Mouse (Mus musculus): Measurements from ENCODE around the gene Sgca. TPM values are rescaled to one million over a fixed set of nuclear protein-coding genes. Genes with fewer than 3 reads are reported as not detected.

The Sgca gene
- polyA plus RNA-seq, 1 experiment from 2014 or later = not detected

DNA sequence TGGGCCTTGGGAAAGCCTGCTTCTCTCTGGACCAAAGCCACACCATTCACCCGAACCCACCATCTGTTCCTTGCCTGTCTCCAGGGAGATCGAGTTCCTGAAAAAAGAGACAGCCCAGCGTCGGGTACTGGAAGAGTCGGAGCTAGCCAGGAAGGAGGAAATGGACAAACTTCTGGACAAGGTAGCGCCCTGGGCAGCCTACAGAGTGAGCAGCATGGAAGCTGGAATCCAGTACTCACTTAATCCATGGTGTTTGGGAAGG lies 28.7 kb upstream of the Sgca start:
- Histone ChIP-seq H3K27me3 (ENCODE audit: control insufficient read depth, insufficient read depth, low read length) (no peaks in the 10 kb centered on the region), H3K36me3 (ENCODE audit: control insufficient read depth, insufficient read depth, low read length) (peaks cover 47% of the 10 kb centered on the region), H3K4me1 (ENCODE audit: control insufficient read depth, insufficient read depth, low read length) (peaks cover 22% of the 10 kb centered on the region), H3K27ac (ENCODE audit: low read depth, low read length) (no peak overlapping the region), H3K9me3 (ENCODE audit: control insufficient read depth, low read length) (no peaks in the 10 kb centered on the region), H3K4me3 (ENCODE audit: low read depth, low read length) (no peak overlapping the region), H3K9ac (replicated peaks; ENCODE audit: low read depth, low read length) (no peak overlapping the region), H3K4me2 (ENCODE audit: low read depth, low read length) (no peak overlapping the region)
- ATAC-seq (ENCODE audit: low read depth) = no peak
- WGBS = 61% methylated on average over 6 of the region's 6 CpGs

DNA sequence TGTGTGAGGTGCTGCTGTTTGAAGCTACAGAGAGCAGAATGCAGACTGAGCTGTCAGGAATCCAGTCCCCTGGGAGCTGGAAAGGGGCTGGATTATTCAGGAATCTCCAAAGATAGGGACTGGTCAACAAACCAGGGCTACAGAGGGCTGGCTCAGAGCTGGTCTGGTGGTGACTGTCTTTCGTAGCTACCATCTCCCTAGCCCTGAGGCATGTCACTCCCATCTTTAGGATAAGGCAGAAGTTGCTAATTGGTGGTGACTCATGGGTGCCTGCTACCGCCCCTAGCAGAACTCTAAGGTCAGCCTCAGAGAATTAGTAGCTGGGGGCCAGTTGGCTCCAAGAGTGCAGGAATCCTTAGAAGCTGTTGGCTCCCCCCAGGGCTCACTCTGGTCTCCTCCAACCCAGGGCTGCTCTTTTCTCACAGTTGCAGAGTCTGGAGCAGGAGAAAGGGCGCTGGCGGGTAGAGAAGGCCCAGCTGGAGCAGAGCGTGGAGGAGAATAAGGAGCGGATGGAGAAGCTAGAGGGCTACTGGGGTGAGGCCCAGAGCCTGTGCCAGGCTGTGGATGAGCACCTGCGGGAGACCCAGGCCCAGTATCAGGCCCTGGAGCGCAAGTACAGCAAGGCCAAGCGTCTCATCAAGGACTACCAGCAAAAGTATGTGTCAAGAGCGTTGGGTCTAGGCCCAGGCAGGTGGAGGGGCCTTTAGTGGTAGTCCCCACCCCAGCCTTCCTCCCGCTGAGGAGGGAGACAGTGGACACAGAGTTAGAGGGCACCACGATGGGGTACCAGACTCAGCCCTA lies 28.2 kb upstream of the Sgca start:
- Histone ChIP-seq H3K27ac (ENCODE audit: low read depth, low read length) (no peak overlapping the region), H3K4me1 (ENCODE audit: control insufficient read depth, insufficient read depth, low read length) (peaks cover 22% of the 10 kb centered on the region), H3K4me3 (ENCODE audit: low read depth, low read length) (no peak overlapping the region), H3K9me3 (ENCODE audit: control insufficient read depth, low read length) (no peaks in the 10 kb centered on the region), H3K27me3 (ENCODE audit: control insufficient read depth, insufficient read depth, low read length) (no peaks in the 10 kb centered on the region), H3K36me3 (ENCODE audit: control insufficient read depth, insufficient read depth, low read length) (peaks cover 52% of the 10 kb centered on the region), H3K9ac (replicated peaks; ENCODE audit: low read depth, low read length) (no peak overlapping the region), H3K4me2 (ENCODE audit: low read depth, low read length) (no peak overlapping the region)
- no peak for ATAC-seq (ENCODE audit: low read depth)
- 85% methylated on average over 12 of the region's 12 CpGs for WGBS

DNA sequence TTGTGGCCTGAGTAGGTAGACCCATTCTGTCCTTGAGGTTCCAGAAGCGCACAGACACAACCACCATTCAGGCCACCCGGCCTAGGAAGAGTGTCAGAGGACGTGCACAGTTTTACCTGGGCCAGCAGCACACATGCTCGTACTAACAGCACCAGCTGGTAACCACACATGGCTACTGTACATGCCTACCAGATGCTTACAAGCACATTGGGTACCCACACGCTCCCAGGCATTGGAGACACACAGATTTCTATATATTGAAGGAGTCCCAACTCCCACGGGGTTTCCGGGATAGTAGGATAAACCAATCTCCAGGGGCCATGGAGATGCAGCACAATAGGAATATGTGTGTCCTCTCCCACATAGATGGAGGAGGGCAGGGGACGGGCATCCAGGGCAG lies 26.6 kb upstream of the Sgca start:
- Histone ChIP-seq H3K9me3 (ENCODE audit: control insufficient read depth, low read length) (no peaks in the 10 kb centered on the region), H3K4me2 (ENCODE audit: low read depth, low read length) (no peak overlapping the region), H3K4me3 (ENCODE audit: low read depth, low read length) (no peak overlapping the region), H3K9ac (replicated peaks; ENCODE audit: low read depth, low read length) (no peak overlapping the region), H3K27me3 (ENCODE audit: control insufficient read depth, insufficient read depth, low read length) (no peaks in the 10 kb centered on the region), H3K36me3 (ENCODE audit: control insufficient read depth, insufficient read depth, low read length) (peaks cover 56% of the 10 kb centered on the region), H3K4me1 (ENCODE audit: control insufficient read depth, insufficient read depth, low read length) (peaks cover 18% of the 10 kb centered on the region), H3K27ac (ENCODE audit: low read depth, low read length) (no peak overlapping the region)
- WGBS = 98% methylated on average over 8 of the region's 8 CpGs
- ATAC-seq (ENCODE audit: low read depth) = no peak

DNA sequence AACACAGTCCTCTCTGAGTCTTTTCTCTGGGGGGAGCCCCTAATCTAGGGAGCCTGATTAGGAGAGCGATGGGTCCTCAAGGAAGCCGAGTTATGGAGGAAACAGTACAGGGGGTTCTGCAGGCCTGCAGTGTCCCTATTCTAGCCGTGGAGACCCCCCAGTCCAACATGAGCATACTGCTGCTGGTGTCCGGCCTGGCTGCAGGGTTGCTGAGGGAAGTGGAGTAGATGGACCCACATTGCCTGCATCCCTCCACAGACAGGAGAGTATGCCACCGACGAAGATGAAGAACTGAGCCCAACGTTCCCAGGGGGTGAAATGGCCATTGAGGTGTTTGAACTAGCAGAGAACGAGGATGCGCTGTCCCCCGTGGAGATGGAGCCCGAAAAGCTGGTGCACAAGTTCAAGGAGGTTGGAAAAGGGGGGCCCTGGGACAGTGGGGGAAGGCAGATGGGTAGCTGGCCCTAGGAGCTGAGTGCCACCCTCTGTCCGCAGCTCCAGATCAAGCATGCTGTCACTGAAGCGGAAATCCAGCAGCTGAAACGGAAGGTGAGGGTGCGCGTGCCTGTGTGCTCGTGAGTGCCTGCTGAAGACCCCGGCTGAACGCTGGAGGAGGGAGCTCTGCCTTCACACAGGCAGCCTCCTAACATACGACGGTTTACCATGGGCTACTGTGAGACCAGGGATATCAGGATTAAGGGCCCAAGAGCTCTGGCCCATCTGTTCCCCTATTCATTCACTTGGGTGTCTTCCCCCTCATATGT lies 25.6 kb upstream of the Sgca start:
- ATAC-seq (ENCODE audit: low read depth) = no peak
- Histone ChIP-seq H3K9me3 (ENCODE audit: control insufficient read depth, low read length) (no peaks in the 10 kb centered on the region), H3K27me3 (ENCODE audit: control insufficient read depth, insufficient read depth, low read length) (no peaks in the 10 kb centered on the region), H3K27ac (ENCODE audit: low read depth, low read length) (no peak overlapping the region), H3K36me3 (ENCODE audit: control insufficient read depth, insufficient read depth, low read length) (peaks cover 59% of the 10 kb centered on the region), H3K4me1 (ENCODE audit: control insufficient read depth, insufficient read depth, low read length) (peaks cover 18% of the 10 kb centered on the region), H3K4me2 (ENCODE audit: low read depth, low read length) (no peak overlapping the region), H3K9ac (replicated peaks; ENCODE audit: low read depth, low read length) (no peak overlapping the region), H3K4me3 (ENCODE audit: low read depth, low read length) (no peak overlapping the region)
- 86% methylated on average over 21 of the region's 21 CpGs for WGBS

DNA sequence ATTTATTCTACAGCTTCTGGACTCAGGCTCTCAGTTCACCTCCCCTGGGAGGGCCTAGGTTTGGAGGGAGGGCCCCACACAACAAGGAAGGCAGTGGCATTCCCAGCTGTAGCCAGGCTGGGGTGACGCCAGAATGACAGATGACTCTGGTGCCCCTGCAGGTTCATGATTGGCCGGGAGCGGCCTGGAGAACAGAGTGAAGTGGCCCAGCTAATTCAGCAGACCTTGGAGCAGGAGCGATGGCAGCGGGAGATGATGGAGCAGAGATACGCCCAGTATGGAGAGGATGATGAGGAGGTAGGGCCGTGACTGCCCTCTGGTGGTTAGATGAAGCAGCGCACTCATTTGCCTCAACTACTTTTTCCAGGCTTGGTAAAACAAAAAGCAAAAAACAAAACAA lies 24.9 kb upstream of the Sgca start:
- H3K4me2 ChIP-seq (ENCODE audit: low read depth, low read length) = no peak overlapping the region
- 2% methylated on average over 8 of the region's 8 CpGs for WGBS
- peaks cover 62% of the 10 kb centered on the region for H3K36me3 ChIP-seq (ENCODE audit: control insufficient read depth, insufficient read depth, low read length)

DNA sequence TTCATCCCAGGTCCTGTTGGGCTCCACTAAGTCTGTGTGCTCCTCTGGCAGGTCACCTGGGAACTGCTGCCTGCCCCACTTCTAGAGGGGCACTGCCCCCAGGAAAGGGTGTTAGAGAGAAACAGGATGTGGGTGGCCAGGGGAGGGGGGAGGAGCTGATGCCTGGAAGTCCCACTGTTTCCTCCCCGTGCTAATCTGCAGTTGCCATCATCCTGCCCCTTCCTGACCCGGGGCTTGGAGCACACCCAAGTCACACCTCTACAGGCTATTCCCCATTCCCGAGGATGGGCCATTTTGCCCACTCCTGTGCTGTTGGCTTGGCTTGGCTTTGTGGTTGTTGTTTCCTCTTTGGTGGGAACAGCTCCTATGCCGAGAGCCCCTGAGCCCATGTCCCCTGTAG lies 24.4 kb upstream of the Sgca start:
- no peaks in the 10 kb centered on the region for H3K9me3 ChIP-seq (ENCODE audit: control insufficient read depth, low read length)
- no peaks in the 10 kb centered on the region for H3K27me3 ChIP-seq (ENCODE audit: control insufficient read depth, insufficient read depth, low read length)
- H3K4me1 ChIP-seq (ENCODE audit: control insufficient read depth, insufficient read depth, low read length) = peaks cover 23% of the 10 kb centered on the region
- peak; percentile 1; the same call in 1 of the 2 replicates for ATAC-seq (ENCODE audit: low read depth)
- 0 out of 2 replicates have a peak overlapping the region, but pooled peaks have one; percentile 55 for H3K27ac ChIP-seq (ENCODE audit: low read depth, low read length)
- H3K9ac ChIP-seq (replicated peaks; ENCODE audit: low read depth, low read length) = no peak overlapping the region
- 45% methylated on average over 4 of the region's 4 CpGs for WGBS
- H3K36me3 ChIP-seq (ENCODE audit: control insufficient read depth, insufficient read depth, low read length) = peaks cover 59% of the 10 kb centered on the region
- H3K4me2 ChIP-seq (ENCODE audit: low read depth, low read length) = peak overlapping the region; percentile 0; the same call in 1 of the 2 replicates
- no peak overlapping the region for H3K4me3 ChIP-seq (ENCODE audit: low read depth, low read length)

More for the DNA sequence above, 24.9 kb upstream of the Sgca start:
- H3K27ac ChIP-seq (ENCODE audit: low read depth, low read length) = peak overlapping the region; percentile 55; the same call in 1 of the 2 replicates
- H3K4me3 ChIP-seq (ENCODE audit: low read depth, low read length) = no peak overlapping the region
- peaks cover 18% of the 10 kb centered on the region for H3K4me1 ChIP-seq (ENCODE audit: control insufficient read depth, insufficient read depth, low read length)
- ATAC-seq (ENCODE audit: low read depth) = peak; percentile 59
- H3K9me3 ChIP-seq (ENCODE audit: control insufficient read depth, low read length) = no peaks in the 10 kb centered on the region
- no peak overlapping the region for H3K9ac ChIP-seq (replicated peaks; ENCODE audit: low read depth, low read length)
- H3K27me3 ChIP-seq (ENCODE audit: control insufficient read depth, insufficient read depth, low read length) = no peaks in the 10 kb centered on the region

DNA sequence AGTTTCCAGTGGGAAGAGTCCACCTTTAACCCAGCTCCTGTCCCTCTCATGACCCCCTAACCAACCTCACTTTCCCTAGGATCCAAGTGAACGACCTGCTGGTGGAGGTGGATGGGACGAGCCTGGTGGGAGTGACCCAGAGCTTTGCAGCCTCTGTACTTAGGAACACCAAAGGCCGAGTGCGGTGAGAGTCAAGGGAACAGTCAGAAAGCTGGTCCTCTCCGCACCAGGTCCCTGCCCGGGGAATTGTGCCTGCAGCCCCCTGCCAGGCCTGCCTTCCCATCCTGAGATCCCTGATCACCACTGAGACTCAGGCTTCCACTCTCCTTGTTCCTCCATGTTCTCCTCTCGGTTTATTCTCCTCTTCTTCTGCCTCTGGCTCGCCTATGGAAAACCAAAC lies 24.0 kb upstream of the Sgca start:
- peaks cover 59% of the 10 kb centered on the region for H3K36me3 ChIP-seq (ENCODE audit: control insufficient read depth, insufficient read depth, low read length)
- H3K9me3 ChIP-seq (ENCODE audit: control insufficient read depth, low read length) = no peaks in the 10 kb centered on the region
- H3K4me3 ChIP-seq (ENCODE audit: low read depth, low read length) = no peak overlapping the region
- WGBS = 73% methylated on average over 8 of the region's 8 CpGs
- peak overlapping the region; percentile 0; the same call in 1 of the 2 replicates for H3K4me2 ChIP-seq (ENCODE audit: low read depth, low read length)
- H3K27ac ChIP-seq (ENCODE audit: low read depth, low read length) = no peak overlapping the region
- H3K4me1 ChIP-seq (ENCODE audit: control insufficient read depth, insufficient read depth, low read length) = peaks cover 27% of the 10 kb centered on the region
- H3K9ac ChIP-seq (replicated peaks; ENCODE audit: low read depth, low read length) = no peak overlapping the region
- H3K27me3 ChIP-seq (ENCODE audit: control insufficient read depth, insufficient read depth, low read length) = no peaks in the 10 kb centered on the region
- ATAC-seq (ENCODE audit: low read depth) = no peak

DNA sequence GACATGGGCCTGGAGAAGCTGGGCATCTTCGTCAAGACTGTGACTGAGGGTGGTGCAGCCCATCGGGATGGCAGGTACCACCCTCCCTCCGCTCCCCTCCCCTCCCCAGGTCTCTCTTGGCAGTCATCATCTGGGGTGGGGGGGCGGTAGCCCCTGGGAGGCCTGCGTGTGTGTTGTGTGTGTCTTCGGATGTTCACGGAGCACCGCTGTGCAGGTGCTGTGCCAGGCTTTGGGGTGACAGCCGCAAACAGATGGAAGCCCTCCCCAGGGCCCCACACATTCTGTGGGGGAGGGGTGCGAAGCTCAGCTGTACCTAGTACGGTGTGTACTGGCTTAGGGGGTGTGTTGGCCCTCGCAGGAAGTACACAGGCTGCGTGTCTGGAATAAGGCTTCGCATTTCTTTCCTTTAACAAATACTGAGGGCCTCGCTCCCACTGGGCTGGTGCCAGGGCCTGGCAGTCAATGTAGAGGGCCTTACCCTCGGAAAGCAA lies 22.0 kb upstream of the Sgca start:
- Histone ChIP-seq H3K36me3 (ENCODE audit: control insufficient read depth, insufficient read depth, low read length) (peaks cover 45% of the 10 kb centered on the region), H3K4me1 (ENCODE audit: control insufficient read depth, insufficient read depth, low read length) (peaks cover 48% of the 10 kb centered on the region), H3K4me3 (ENCODE audit: low read depth, low read length) (no peak overlapping the region), H3K4me2 (ENCODE audit: low read depth, low read length) (no peak overlapping the region; the same call in 1 of the 2 replicates), H3K27ac (ENCODE audit: low read depth, low read length) (no peak overlapping the region), H3K27me3 (ENCODE audit: control insufficient read depth, insufficient read depth, low read length) (no peaks in the 10 kb centered on the region), H3K9me3 (ENCODE audit: control insufficient read depth, low read length) (no peaks in the 10 kb centered on the region), H3K9ac (replicated peaks; ENCODE audit: low read depth, low read length) (no peak overlapping the region)
- 68% methylated on average over 16 of the region's 16 CpGs for WGBS
- peak; percentile 7; the same call in 1 of the 2 replicates for ATAC-seq (ENCODE audit: low read depth)

DNA sequence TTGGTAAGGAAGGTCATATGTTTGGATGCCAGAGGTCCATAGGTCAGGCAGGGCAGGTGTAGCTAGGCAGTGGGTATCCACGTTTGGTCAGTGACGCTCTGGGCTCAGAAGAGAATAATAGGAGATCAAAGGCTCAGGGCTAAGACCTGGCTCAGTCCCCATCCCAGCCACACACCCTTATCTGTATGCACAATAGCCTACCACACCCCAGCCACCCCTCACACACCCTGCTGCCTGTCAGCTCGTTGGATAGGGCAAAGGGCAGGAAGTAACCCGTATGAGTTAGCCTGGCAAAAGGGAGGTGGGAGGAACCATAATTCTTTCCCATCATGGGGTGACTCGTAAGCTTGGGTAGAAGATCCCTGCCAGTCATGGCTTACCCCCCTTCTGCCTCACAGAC lies 21.5 kb upstream of the Sgca start:
- no peak for ATAC-seq (ENCODE audit: low read depth)
- Histone ChIP-seq H3K27ac (ENCODE audit: low read depth, low read length) (no peak overlapping the region), H3K4me2 (ENCODE audit: low read depth, low read length) (no peak overlapping the region; the same call in 1 of the 2 replicates), H3K9me3 (ENCODE audit: control insufficient read depth, low read length) (no peaks in the 10 kb centered on the region), H3K4me1 (ENCODE audit: control insufficient read depth, insufficient read depth, low read length) (peaks cover 49% of the 10 kb centered on the region), H3K27me3 (ENCODE audit: control insufficient read depth, insufficient read depth, low read length) (no peaks in the 10 kb centered on the region), H3K9ac (replicated peaks; ENCODE audit: low read depth, low read length) (no peak overlapping the region), H3K4me3 (ENCODE audit: low read depth, low read length) (no peak overlapping the region), H3K36me3 (ENCODE audit: control insufficient read depth, insufficient read depth, low read length) (peaks cover 40% of the 10 kb centered on the region)
- 56% methylated on average over 5 of the region's 5 CpGs for WGBS

Data from neural tube, embryonic 14.5 days (tissue).